Mouse (Mus musculus): ENCODE results near the gene Phldb2.

- TF ChIP-seq CTCF (IDR thresholded peaks at IDR 0.05; ENCODE audit: low read depth), result no peak
- TF ChIP-seq EP300 (IDR thresholded peaks at IDR 0.05; ENCODE audit: low read depth), result no peak
These were observed 164.1 kb downstream of the Phldb2 start for GRCm38 (mm10) chr16:45789311-45789710.
